Mouse (Mus musculus) liver, postnatal 0 days (tissue): ENCODE results near the gene Nrxn2. TPM values are rescaled to one million over a fixed set of nuclear protein-coding genes. Genes with fewer than 3 reads are reported as not detected.

ENCODE experiments used
- ATAC-seq: fragments of 200-750 bp; cut with Nextera tagmentation; 2 replicates; pipeline ENCODE4 v1.8.0; 2017; ENCODE audit warnings: mild to moderate bottlenecking, moderate library complexity
- DNase-seq: peaks from one replicate; pipeline ENCODE4 v3.0.0-alpha.2; 2016
- H3K27ac ChIP-seq: fragments of 300-500 bp; sonication (generic); 2 replicates; pipeline ENCODE4 v1.5.1; 2014; ENCODE audit warnings: antibody characterized with exemption, moderate library complexity, mild to moderate bottlenecking, low read depth
- H3K27me3 ChIP-seq: fragments of 300-500 bp; sonication (generic); 2 replicates; pipeline ENCODE4 v1.6.1; 2014; ENCODE audit warnings: low read length, control low read depth, mixed read lengths; ENCODE audit not compliant: insufficient read depth
- H3K36me3 ChIP-seq: fragments of 300-500 bp; sonication (generic); replicated peaks from 2 replicates; pipeline ENCODE4 v1.6.1; 2014; ENCODE audit warnings: mild to moderate bottlenecking, control low read depth, low read length, moderate library complexity, mixed read lengths; ENCODE audit not compliant: insufficient read depth
- H3K4me1 ChIP-seq: fragments of 300-500 bp; sonication (generic); 2 replicates; pipeline ENCODE4 v1.6.1; 2014; ENCODE audit warnings: antibody characterized with exemption, mild to moderate bottlenecking, control low read depth; ENCODE audit not compliant: insufficient read depth
- H3K4me2 ChIP-seq: fragments of 300-500 bp; sonication (generic); 2 replicates; pipeline ENCODE4 v1.6.1; 2014; ENCODE audit warnings: low read depth, mild to moderate bottlenecking, low read length, moderate library complexity, mixed read lengths
- H3K4me3 ChIP-seq: fragments of 300-500 bp; sonication (generic); 2 replicates; pipeline ENCODE4 v1.5.1; 2014; ENCODE audit warnings: low read depth, low read length
- H3K9ac ChIP-seq: fragments of 300-500 bp; sonication (generic); replicated peaks from 2 replicates; pipeline ENCODE4 v1.6.1; 2014; ENCODE audit warnings: mild to moderate bottlenecking, moderate library complexity
- H3K9me3 ChIP-seq: fragments of 300-500 bp; sonication (generic); 2 replicates; pipeline ENCODE4 v1.6.1; 2016; ENCODE audit warnings: mild to moderate bottlenecking, control low read depth, low read length, mixed read lengths
- CTCF ChIP-seq: sonication (generic); IDR thresholded peaks from 2 replicates; pipeline ENCODE4 v1.5.1; 2016; ENCODE audit warnings: antibody characterized with exemption, low read depth
- EP300 ChIP-seq: IDR thresholded peaks from 2 replicates; pipeline ENCODE4 v1.6.1; 2016; ENCODE audit warnings: antibody characterized with exemption, low read depth, mild to moderate bottlenecking
- WGBS: fragments of 180-500 bp; shearing (Covaris S2); extraction: QIAGEN DNeasy Blood & Tissue Kit; methylation state at CpG from one replicate; pipeline ENCODE4 v1.1.7; 2014; ENCODE audit not compliant: insufficient replicate concordance; 5-methylcytosine and 5-hydroxymethylcytosine counted together
- polyA plus RNA-seq: library from polyadenylated mRNA; unstranded; fragments of >200 nt; fragmentation: Nextera tagmentation; extraction: Ambion mirVana; gene quantifications from 2 replicates; pipeline ENCODE4 v1.2.1, GENCODE M21; 2015

The Nrxn2 gene
- polyA plus RNA-seq, 1 experiment from 2014 or later, result 0.97 TPM

DNA sequence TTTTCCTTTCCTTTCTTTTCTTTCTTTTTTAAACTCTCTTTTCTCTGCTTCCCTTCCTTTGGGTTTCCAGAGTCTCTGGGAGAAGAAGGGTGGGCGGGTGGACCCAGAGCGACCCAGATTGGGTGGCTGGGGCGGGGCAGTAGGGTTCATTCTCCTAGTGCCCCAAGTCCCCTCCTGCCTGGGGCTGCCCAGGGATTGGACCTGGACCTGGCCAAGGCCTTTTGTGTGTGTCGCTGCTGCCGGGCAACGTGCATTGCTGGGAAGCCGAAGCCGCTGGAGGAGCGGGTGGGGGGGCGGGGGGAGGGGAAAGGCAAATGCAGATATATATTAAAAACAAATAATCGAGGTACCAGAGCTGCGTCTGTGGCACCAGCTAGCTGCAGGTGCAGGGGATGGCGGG, 114.1 kb downstream of the Nrxn2 start:
- Histone ChIP-seq H3K9me3 (no peaks in the 10 kb centered on the region), H3K4me2 (peak overlapping the region; percentile 63), H3K36me3 (no peaks in the 10 kb centered on the region), H3K27ac (no peak overlapping the region), H3K27me3 (peaks cover 47% of the 10 kb centered on the region), H3K9ac (no peak overlapping the region), H3K4me3 (no peak overlapping the region), H3K4me1 (peaks cover 7% of the 10 kb centered on the region; the same call in 1 of the 2 replicates)
- 23% methylated on average over 13 of the region's 13 CpGs for WGBS
- no peak for DNase-seq
- TF ChIP-seq EP300 (no peak), CTCF (no peak)
- ATAC-seq, result no peak; the same call in 1 of the 2 replicates

DNA sequence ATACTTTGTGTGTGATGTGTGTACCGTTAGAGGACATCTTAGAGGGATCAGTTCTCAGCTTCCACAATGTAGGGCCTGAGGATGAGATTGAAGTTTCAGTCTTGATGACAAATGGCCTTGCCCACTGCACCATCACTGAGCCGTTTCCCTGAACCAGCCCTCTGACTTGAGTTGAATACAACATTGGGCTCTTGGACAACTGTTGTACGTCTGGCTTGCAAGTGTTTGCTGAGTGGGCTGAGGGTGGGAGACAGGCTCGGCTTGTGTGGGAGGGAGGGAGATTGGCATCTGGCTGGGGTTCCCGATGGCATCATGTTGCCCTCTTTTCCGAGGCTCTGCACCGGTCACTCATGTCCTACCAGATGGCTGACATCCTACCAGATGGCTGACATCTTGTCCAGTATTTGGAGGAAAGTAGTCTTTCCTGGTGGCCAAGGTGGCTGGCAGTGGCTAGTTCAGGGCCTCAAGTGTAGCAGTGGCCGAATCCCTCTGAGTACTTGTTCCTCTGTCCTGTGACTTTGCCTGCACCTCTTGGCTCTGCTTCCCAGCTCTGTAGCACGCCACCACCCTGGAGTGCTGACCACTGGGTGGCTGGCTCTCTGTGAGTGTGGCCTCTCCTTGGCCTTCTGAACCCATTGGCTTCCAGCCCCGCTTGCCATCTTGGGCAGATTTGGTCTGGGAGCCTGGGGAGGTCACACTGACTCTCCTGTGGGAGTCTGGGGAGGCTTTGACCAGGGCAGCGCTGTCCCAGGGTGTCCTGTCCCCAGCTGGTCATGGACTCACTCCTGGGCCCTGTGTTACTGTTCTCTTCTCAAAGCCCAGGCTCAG, 115.0 kb downstream of the Nrxn2 start:
- peaks cover 44% of the 10 kb centered on the region for H3K27me3 ChIP-seq

DNA sequence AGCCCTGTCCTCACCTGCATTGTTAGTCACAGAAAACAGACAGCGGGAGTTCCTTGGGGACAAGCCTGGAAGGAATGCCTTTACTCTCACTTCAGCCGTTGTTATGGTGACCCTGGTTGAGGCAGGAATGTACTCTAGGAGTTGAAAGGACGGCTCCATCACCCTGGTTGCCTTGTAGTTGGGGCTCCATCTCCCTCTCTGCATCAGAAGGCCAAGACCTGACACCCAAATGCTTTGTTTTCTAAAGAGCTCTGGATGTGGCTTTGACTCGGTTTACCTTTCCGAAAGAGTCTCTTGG, 115.5 kb downstream of the Nrxn2 start:
- no peak overlapping the region for H3K4me2 ChIP-seq
- no peaks in the 10 kb centered on the region for H3K36me3 ChIP-seq
- H3K4me3 ChIP-seq, result no peak overlapping the region
- no peak overlapping the region for H3K27ac ChIP-seq
- no peak for TF ChIP-seq EP300
- no peak for TF ChIP-seq CTCF
- ATAC-seq, result no peak
- peaks cover 7% of the 10 kb centered on the region; the same call in 1 of the 2 replicates for H3K4me1 ChIP-seq
- H3K27me3 ChIP-seq, result peaks cover 44% of the 10 kb centered on the region
- no peaks in the 10 kb centered on the region for H3K9me3 ChIP-seq
- DNase-seq, result no peak
- no peak overlapping the region for H3K9ac ChIP-seq
- 63% methylated on average over 5 of the region's 5 CpGs for WGBS

More for the DNA sequence above, 115.0 kb downstream of the Nrxn2 start:
- no peak overlapping the region for H3K4me3 ChIP-seq
- H3K9me3 ChIP-seq, result no peaks in the 10 kb centered on the region
- DNase-seq (no peak), ATAC-seq (no peak)
- 75% methylated on average over 11 of the region's 11 CpGs for WGBS
- no peak overlapping the region for H3K27ac ChIP-seq
- H3K9ac ChIP-seq, result no peak overlapping the region
- no peaks in the 10 kb centered on the region for H3K36me3 ChIP-seq
- peaks cover 7% of the 10 kb centered on the region; the same call in 1 of the 2 replicates for H3K4me1 ChIP-seq
- TF ChIP-seq EP300, result no peak
- TF ChIP-seq CTCF, result no peak
- H3K4me2 ChIP-seq, result no peak overlapping the region

DNA sequence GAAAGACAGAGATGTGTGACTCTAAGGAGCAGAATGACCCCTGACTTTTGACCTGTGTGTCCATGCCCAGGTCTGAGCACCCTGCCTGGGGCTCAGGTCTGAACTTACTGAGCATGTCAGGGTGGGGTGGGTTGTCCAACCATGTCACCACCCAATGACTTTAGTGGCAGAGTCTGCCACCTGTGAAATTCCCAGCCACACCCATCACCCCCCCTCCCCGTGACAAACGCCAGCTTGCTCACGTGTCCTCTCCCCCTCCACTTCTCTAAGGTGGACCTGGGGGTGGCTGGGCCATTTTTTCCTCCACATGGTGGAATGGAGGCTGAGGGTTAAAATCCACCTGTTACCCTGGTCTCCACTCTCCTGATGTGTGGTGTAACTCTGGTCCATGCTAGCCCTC, 117.7 kb downstream of the Nrxn2 start:
- TF ChIP-seq CTCF (no peak), EP300 (no peak)
- Histone ChIP-seq H3K36me3 (no peaks in the 10 kb centered on the region), H3K9ac (no peak overlapping the region), H3K4me1 (peaks cover 7% of the 10 kb centered on the region; the same call in 1 of the 2 replicates), H3K27me3 (peaks cover 31% of the 10 kb centered on the region), H3K4me2 (no peak overlapping the region), H3K27ac (no peak overlapping the region), H3K9me3 (no peaks in the 10 kb centered on the region), H3K4me3 (no peak overlapping the region)
- DNase-seq, result no peak
- WGBS, result 55% methylated on average over 3 of the region's 3 CpGs
- ATAC-seq, result no peak

GRCm38 (mm10) chr19:6536696-6537095, 118.2 kb downstream of the Nrxn2 start:
- 71% methylated on average over 6 of the region's 6 CpGs for WGBS

DNA sequence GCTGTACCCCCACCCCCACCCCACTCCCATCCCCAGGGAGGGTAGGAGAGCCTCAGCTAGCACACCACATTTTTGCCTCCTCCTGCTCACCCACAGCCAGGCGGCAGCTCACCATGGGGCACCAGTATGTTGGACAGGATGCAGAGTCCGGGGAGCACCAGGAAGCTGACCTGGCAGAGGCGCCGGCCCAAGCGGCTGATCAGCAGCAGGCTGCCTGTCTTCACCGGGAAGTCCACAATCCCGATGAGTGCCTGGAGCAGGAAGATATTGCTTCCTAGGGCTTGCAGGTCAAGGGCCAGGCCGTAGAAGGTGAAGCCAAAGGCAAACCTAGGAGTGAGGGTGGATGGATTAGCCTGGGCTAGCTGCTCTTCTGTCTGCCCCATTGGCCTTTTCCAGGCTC, 119.0 kb downstream of the Nrxn2 start:
- WGBS, result 61% methylated on average over 8 of the region's 8 CpGs
- H3K4me3 ChIP-seq, result no peak overlapping the region
- TF ChIP-seq CTCF, result no peak
- TF ChIP-seq EP300, result no peak
- no peak overlapping the region for H3K4me2 ChIP-seq
- H3K9me3 ChIP-seq, result no peaks in the 10 kb centered on the region
- no peaks in the 10 kb centered on the region for H3K36me3 ChIP-seq
- ATAC-seq, result no peak
- no peak overlapping the region for H3K9ac ChIP-seq
- no peak for DNase-seq
- H3K27ac ChIP-seq, result no peak overlapping the region
- H3K4me1 ChIP-seq, result no peaks in the 10 kb centered on the region
- H3K27me3 ChIP-seq, result peaks cover 18% of the 10 kb centered on the region

More at GRCm38 (mm10) chr19:6536696-6537095, 118.2 kb downstream of the Nrxn2 start:
- DNase-seq (no peak), ATAC-seq (no peak)
- no peaks in the 10 kb centered on the region for H3K36me3 ChIP-seq
- no peak overlapping the region for H3K9ac ChIP-seq
- H3K27me3 ChIP-seq, result peaks cover 26% of the 10 kb centered on the region
- no peak overlapping the region for H3K4me2 ChIP-seq
- 0 out of 2 replicates have a peak, but pooled peaks cover 5% of the 10 kb centered on the region for H3K4me1 ChIP-seq
- no peak overlapping the region for H3K27ac ChIP-seq
- no peaks in the 10 kb centered on the region for H3K9me3 ChIP-seq
- TF ChIP-seq EP300, result no peak
- 0 out of 2 replicates have a peak, but pooled peaks have one; percentile 1 for TF ChIP-seq CTCF
- no peak overlapping the region for H3K4me3 ChIP-seq
